Mouse (Mus musculus) lung, postnatal 0 days (tissue): Measurements from ENCODE around the gene Zfp831. TPM values are rescaled to one million over a fixed set of nuclear protein-coding genes. Genes with fewer than 3 reads are reported as not detected.

Source experiments
- ATAC-seq: fragments of 200-750 bp; cut with Nextera tagmentation; 2 replicates; pipeline ENCODE4 v1.8.0; 2017; ENCODE audit warnings: moderate library complexity
- DNase-seq: peaks from one replicate; pipeline ENCODE4 v3.0.0-alpha.2; 2016; ENCODE audit warnings: low spot score
- H3K27ac ChIP-seq: fragments of 300-500 bp; sonication (generic); 2 replicates; pipeline ENCODE4 v1.5.1; 2014; ENCODE audit warnings: antibody characterized with exemption, mild to moderate bottlenecking, low read length, mixed read lengths
- H3K27me3 ChIP-seq: fragments of 300-500 bp; sonication (generic); replicated peaks from 2 replicates; pipeline ENCODE4 v1.6.1; 2014; ENCODE audit warnings: low read length, mixed read lengths; ENCODE audit not compliant: insufficient read depth
- H3K36me3 ChIP-seq: fragments of 300-500 bp; sonication (generic); 2 replicates; pipeline ENCODE4 v1.6.1; 2014; ENCODE audit warnings: low read length, mixed read lengths; ENCODE audit not compliant: insufficient read depth
- H3K4me1 ChIP-seq: fragments of 300-500 bp; sonication (generic); 2 replicates; pipeline ENCODE4 v1.6.1; 2014; ENCODE audit warnings: antibody characterized with exemption, low read depth, low read length, mixed read lengths; ENCODE audit not compliant: insufficient read depth
- H3K4me2 ChIP-seq: fragments of 300-500 bp; sonication (generic); replicated peaks from 2 replicates; pipeline ENCODE4 v1.6.1; 2014; ENCODE audit warnings: low read depth, mild to moderate bottlenecking, low read length, moderate library complexity, mixed read lengths
- H3K4me3 ChIP-seq: fragments of 300-500 bp; sonication (generic); 2 replicates; pipeline ENCODE4 v1.5.1; 2014; ENCODE audit warnings: low read depth, low read length
- H3K9ac ChIP-seq: fragments of 300-500 bp; sonication (generic); replicated peaks from 2 replicates; pipeline ENCODE4 v1.6.1; 2014; ENCODE audit warnings: low read depth, mild to moderate bottlenecking
- H3K9me3 ChIP-seq: fragments of 300-500 bp; sonication (generic); 2 replicates; pipeline ENCODE4 v1.6.1; 2016; ENCODE audit warnings: low read length, mixed read lengths
- CTCF ChIP-seq: IDR thresholded peaks from 2 replicates; pipeline ENCODE4 v1.5.1; 2016; ENCODE audit warnings: antibody characterized with exemption, mild to moderate bottlenecking
- EP300 ChIP-seq: IDR thresholded peaks from 2 replicates; pipeline ENCODE4 v1.6.1; 2016; ENCODE audit warnings: antibody characterized with exemption, mild to moderate bottlenecking, control low read depth
- WGBS: fragments of 180-500 bp; shearing (Covaris S2); extraction: QIAGEN DNeasy Blood & Tissue Kit; methylation state at CpG from one replicate; pipeline ENCODE4 v1.1.7; 2014; 5-methylcytosine and 5-hydroxymethylcytosine counted together
- polyA plus RNA-seq: library from polyadenylated mRNA; unstranded; fragments of >200 nt; fragmentation: Nextera tagmentation; extraction: Ambion mirVana; gene quantifications from 2 replicates; pipeline ENCODE4 v1.2.1, GENCODE M21; 2015

Gene Zfp831
- polyA plus RNA-seq, 1 experiment from 2014 or later = not detected

- no peak for ATAC-seq
- WGBS = 54% methylated on average over 3 of the region's 3 CpGs
- H3K4me2 ChIP-seq = no peak overlapping the region
- no peaks in the 10 kb centered on the region for H3K4me1 ChIP-seq
- no peaks in the 10 kb centered on the region for H3K36me3 ChIP-seq
- H3K4me3 ChIP-seq = no peak overlapping the region
- H3K9ac ChIP-seq = no peak overlapping the region
- TF ChIP-seq CTCF (no peak), EP300 (no peak)
- H3K9me3 ChIP-seq = no peaks in the 10 kb centered on the region
- H3K27me3 ChIP-seq = no peaks in the 10 kb centered on the region
- no peak overlapping the region for H3K27ac ChIP-seq
- DNase-seq = no peak
Measured at GRCm38 (mm10) chr2:174668806-174669205, 25.5 kb downstream of the Zfp831 start.

GRCm38 (mm10) chr2:174672506-174673190 lies 29.3 kb downstream of the Zfp831 start:
- H3K9me3 ChIP-seq = no peaks in the 10 kb centered on the region
- no peak for TF ChIP-seq EP300
- peak; percentile 51 for TF ChIP-seq CTCF
- no peaks in the 10 kb centered on the region; the same call in 1 of the 2 replicates for H3K4me1 ChIP-seq
- no peaks in the 10 kb centered on the region for H3K36me3 ChIP-seq
- H3K27ac ChIP-seq = 0 out of 2 replicates have a peak overlapping the region, but pooled peaks have one; percentile 57
- H3K9ac ChIP-seq = no peak overlapping the region
- H3K27me3 ChIP-seq = no peaks in the 10 kb centered on the region
- DNase-seq = peak; percentile 29
- H3K4me2 ChIP-seq = peak overlapping the region; percentile 85
- peak overlapping the region; percentile 40 for H3K4me3 ChIP-seq
- ATAC-seq = peak; percentile 41
- WGBS = 40% methylated on average over 11 of the region's 11 CpGs

- TF ChIP-seq CTCF = peak; percentile 86
- peak; percentile 34; the same call in 1 of the 2 replicates for TF ChIP-seq EP300
- ATAC-seq = peak; percentile 81
- Histone ChIP-seq H3K27me3 (no peaks in the 10 kb centered on the region), H3K4me2 (peak overlapping the region; percentile 85), H3K27ac (peak overlapping the region; percentile 57), H3K36me3 (no peaks in the 10 kb centered on the region), H3K9me3 (no peaks in the 10 kb centered on the region), H3K9ac (peak overlapping the region; percentile 43), H3K4me1 (no peaks in the 10 kb centered on the region; the same call in 1 of the 2 replicates), H3K4me3 (peak overlapping the region; percentile 40)
- DNase-seq = peak; percentile 92
- under 1% methylated on average over 25 of the region's 25 CpGs for WGBS
Measured at GRCm38 (mm10) chr2:174673592-174674286, 30.4 kb downstream of the Zfp831 start.

- Histone ChIP-seq H3K27ac (no peak overlapping the region), H3K36me3 (no peaks in the 10 kb centered on the region), H3K4me1 (no peaks in the 10 kb centered on the region; the same call in 1 of the 2 replicates), H3K4me2 (peak overlapping the region; percentile 85), H3K9ac (peak overlapping the region; percentile 23; the same call in 1 of the 2 replicates), H3K9me3 (no peaks in the 10 kb centered on the region), H3K27me3 (no peaks in the 10 kb centered on the region), H3K4me3 (peak overlapping the region; percentile 40)
- no peak for DNase-seq
- ATAC-seq = no peak
- WGBS = 4% methylated on average over 16 of the region's 16 CpGs
- TF ChIP-seq CTCF (no peak), EP300 (peak; percentile 6; the same call in 1 of the 2 replicates)
Measured at GRCm38 (mm10) chr2:174674287-174675045, 31.1 kb downstream of the Zfp831 start.

- no peak overlapping the region for H3K9ac ChIP-seq
- no peaks in the 10 kb centered on the region; the same call in 1 of the 2 replicates for H3K4me1 ChIP-seq
- 16% methylated on average over 9 of the region's 9 CpGs for WGBS
- TF ChIP-seq CTCF (peak; percentile 99), EP300 (no peak)
- DNase-seq (peak; percentile 86), ATAC-seq (peak; percentile 64)
- no peak overlapping the region for H3K27ac ChIP-seq
- no peaks in the 10 kb centered on the region for H3K36me3 ChIP-seq
- no peaks in the 10 kb centered on the region for H3K9me3 ChIP-seq
- no peak overlapping the region for H3K4me2 ChIP-seq
- no peaks in the 10 kb centered on the region for H3K27me3 ChIP-seq
- no peak overlapping the region for H3K4me3 ChIP-seq
Measured at GRCm38 (mm10) chr2:174675642-174676041, 32.3 kb downstream of the Zfp831 start.

- H3K4me2 ChIP-seq = no peak overlapping the region
- ATAC-seq = no peak
- TF ChIP-seq CTCF (no peak), EP300 (no peak)
- DNase-seq = no peak
- H3K4me3 ChIP-seq = no peak overlapping the region
- no peaks in the 10 kb centered on the region for H3K9me3 ChIP-seq
- H3K27ac ChIP-seq = no peak overlapping the region
- no peaks in the 10 kb centered on the region for H3K27me3 ChIP-seq
- WGBS = 83% methylated on average over 8 of the region's 8 CpGs
- no peaks in the 10 kb centered on the region for H3K4me1 ChIP-seq
- H3K36me3 ChIP-seq = no peaks in the 10 kb centered on the region
- no peak overlapping the region for H3K9ac ChIP-seq
Measured at GRCm38 (mm10) chr2:174701351-174701750, 58.0 kb downstream of the Zfp831 start.
